8 mouse cellular contexts compared by ENCODE assay signal in the genomic region with DNA sequence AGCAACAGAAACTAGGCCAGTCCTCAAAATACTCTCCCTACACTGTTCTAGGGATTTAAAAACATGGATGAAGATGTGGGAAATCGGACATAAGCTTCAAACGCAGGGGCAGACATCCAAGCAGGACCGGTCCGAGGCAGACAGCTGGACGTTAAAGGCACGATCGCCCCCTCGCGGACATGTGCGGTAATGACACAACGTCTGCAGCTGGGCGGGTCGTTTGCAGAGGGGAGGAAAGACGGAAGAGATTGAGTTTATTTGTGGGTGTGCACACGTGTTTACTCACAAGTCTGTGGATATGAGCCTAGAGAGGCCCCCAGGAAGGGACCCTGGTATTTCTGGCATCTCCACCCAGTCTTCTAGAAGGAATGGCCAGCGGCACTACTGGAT. TPM values are rescaled to one million over a fixed set of nuclear protein-coding genes. Genes with fewer than 3 reads are reported as not detected.
A peak's percentile ranks its signal among the peaks of the same experiment; 100 is the strongest.
DNase-seq lines count a peak whose midpoint lies in the region; ATAC-seq and TF ChIP-seq lines count a peak whose summit lies in the region.

No protein-coding gene starts in this region.

- WGBS in cerebellum, adult 2 months = 7% methylated on average over 16 of the region's 16 CpGs
- 8% methylated on average over 16 of the region's 16 CpGs for WGBS in hindbrain, embryonic 12.5 days

- no peaks in the 10 kb centered on the region for H3K36me3 ChIP-seq in hindbrain, embryonic 12.5 days

- 0 out of 2 replicates have a peak overlapping the region, but pooled peaks have one; percentile 8 for H3K4me2 ChIP-seq in hindbrain, embryonic 12.5 days (replicated peaks)

- peak; percentile 87 for TF ChIP-seq CTCF in cerebellum, adult 2 months (IDR thresholded peaks at IDR 0.05; ENCODE audit: borderline replicate concordance, insufficient read depth, low read depth, low read length)

- H3K4me3 ChIP-seq in cerebellum, adult 2 months (replicated peaks; ENCODE audit: insufficient read depth, low read depth, low read length) = no peak overlapping the region
- no peak overlapping the region for H3K4me3 ChIP-seq in hindbrain, embryonic 12.5 days

- H3K27ac ChIP-seq in cerebellum, adult 2 months (ENCODE audit: insufficient read depth, low read length) = no peak overlapping the region
- no peak overlapping the region for H3K27ac ChIP-seq in hindbrain, embryonic 12.5 days

- H3K9me3 ChIP-seq in hindbrain, embryonic 12.5 days (replicated peaks) = no peaks in the 10 kb centered on the region

- peak; percentile 46 for ATAC-seq in hindbrain, embryonic 12.5 days (ENCODE audit: low FRiP score)

- no peak overlapping the region for H3K9ac ChIP-seq in hindbrain, embryonic 12.5 days

- H3K27me3 ChIP-seq in cerebellum, adult 2 months (ENCODE audit: control insufficient read depth, insufficient read depth, low read length) = no peaks in the 10 kb centered on the region
- H3K27me3 ChIP-seq in hindbrain, embryonic 12.5 days = no peaks in the 10 kb centered on the region

- no peaks in the 10 kb centered on the region for H3K4me1 ChIP-seq in cerebellum, adult 2 months (ENCODE audit: control insufficient read depth, insufficient read depth, low read length)
- H3K4me1 ChIP-seq in hindbrain, embryonic 12.5 days = no peaks in the 10 kb centered on the region

- DNase-seq in MEL-GATA-1-ER (ENCODE audit: extremely low read depth, low read depth) = peak; percentile 60
- DNase-seq in cerebellum, adult 2 months = peak; percentile 67 to 80
- peak; percentile 77 for DNase-seq in forelimb bud, embryonic 11.5 days (ENCODE audit: low read depth, low spot score)
- peak; percentile 64 for DNase-seq in layer of hippocampus, adult 9-11 months
- peak; percentile 92 for DNase-seq in lung, postnatal 10 days
- peak; percentile 80 for DNase-seq in ovary, postnatal 14 days (ENCODE audit: low spot score)
- peak; percentile 87 for DNase-seq in thymus, postnatal 14 days

- no peak for TF ChIP-seq POLR2A in cerebellum, adult 2 months (IDR thresholded peaks at IDR 0.05; ENCODE audit: borderline replicate concordance, insufficient read depth, low read length)

RNA-seq across cellular contexts. Expression of gene Adgre1, which starts 23.7 kb away (rescaled TPM):
- 1.0 and 1.6 TPM in 2 replicates for polyA plus RNA-seq in cerebellum, adult 2 months (2012; rRNA removed)
- 3.4 and 5.6 TPM in 2 replicates for polyA plus RNA-seq in hindbrain, embryonic 12.5 days (2016; fragmentation: Nextera tagmentation; extraction: Ambion mirVana)

RNA-seq across cellular contexts. Expression of gene Vav1, which starts 55.9 kb away (rescaled TPM):
- 1.2 and 1.5 TPM in 2 replicates for polyA plus RNA-seq in cerebellum, adult 2 months (2012; rRNA removed)
- polyA plus RNA-seq in hindbrain, embryonic 12.5 days (2016; fragmentation: Nextera tagmentation; extraction: Ambion mirVana) = 1.9 and 2.0 TPM in 2 replicates
